Mouse (Mus musculus) adrenal gland, postnatal 14 days (tissue): Measurements from ENCODE around the gene Nans. TPM values are rescaled to one million over a fixed set of nuclear protein-coding genes. Genes with fewer than 3 reads are reported as not detected.

Source experiments
- DNase-seq: peaks from one replicate; pipeline ENCODE4 v3.0.0; 2021; ENCODE audit warnings: mixed read lengths
- long read RNA-seq, 2 experiments: library from polyadenylated mRNA; stranded (forward); transcript quantifications; one replicate each; pipeline ENCODE4 v2.0.0; 2021
- total RNA-seq: library from RNA; stranded (reverse); gene quantifications from 2 replicates; pipeline ENCODE4 v1.2.3, GENCODE M21; 2021

Nans gene
- total RNA-seq = 31.5 and 43.4 TPM in 2 replicates
- long read RNA-seq, experiment 1, transcript Nans-201 (6 exons, 2,179 nt) = major isoform, 45 of 52 reads
- long read RNA-seq, experiment 1, partial matches to known transcripts = 3 of 52 reads
- long read RNA-seq, experiment 1, other reads (novel, unspliced or antisense) = 4 of 52 reads
- long read RNA-seq, experiment 2, transcript Nans-201 (6 exons, 2,179 nt) = major isoform, 36 of 48 reads
- long read RNA-seq, experiment 2, partial matches to known transcripts = 5 of 48 reads
- long read RNA-seq, experiment 2, other reads (novel, unspliced or antisense) = 7 of 48 reads

DNA sequence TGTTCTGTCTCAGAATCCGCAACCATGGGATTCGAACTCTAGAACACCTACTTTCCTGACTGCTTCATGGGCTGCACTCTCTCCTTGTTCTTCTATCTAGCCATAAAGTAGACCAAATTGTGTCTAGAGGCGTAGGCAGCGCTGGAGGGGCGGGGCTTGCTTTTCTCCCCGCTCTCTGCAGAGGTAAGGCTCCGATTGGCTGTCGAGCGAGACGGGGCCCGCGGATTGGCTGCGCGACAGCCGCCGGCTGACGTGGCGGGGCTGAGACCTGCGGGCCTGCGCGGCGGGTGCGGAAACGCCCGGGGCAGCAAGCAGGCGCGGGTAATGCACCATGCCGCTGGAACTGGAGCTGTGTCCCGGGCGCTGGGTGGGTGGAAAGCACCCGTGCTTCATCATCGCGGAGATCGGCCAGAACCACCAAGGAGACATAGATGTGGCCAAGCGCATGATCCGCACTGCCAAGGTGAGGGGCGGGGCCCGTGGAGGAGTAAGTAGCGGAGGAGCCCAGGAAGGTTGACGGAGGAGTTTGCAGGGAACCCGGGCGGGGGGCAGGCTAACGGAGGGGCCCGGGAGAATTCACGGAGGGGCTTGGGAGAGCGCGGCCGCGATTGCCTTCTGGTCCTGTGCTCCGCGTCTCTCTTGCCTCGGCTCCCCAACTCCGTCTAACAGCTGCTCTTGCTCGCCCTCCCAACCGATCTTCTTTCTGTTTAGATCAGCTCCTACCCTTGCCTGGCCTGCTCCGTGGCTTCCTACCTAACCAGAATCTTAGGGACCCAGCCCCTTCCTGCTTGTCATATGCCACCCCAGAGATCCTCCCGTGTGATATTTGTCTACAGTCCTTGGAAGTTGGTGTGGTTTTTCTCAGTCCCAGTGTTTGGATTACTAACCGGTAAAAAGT lies at the start of gene Nans:
Gene Nans (plus strand): TSS at position 221 of the 898 bp plus-strand sequence.
- DNase-seq = peak; percentile 98

GRCm38 (mm10) chr4:46442501-46442900 lies 46.5 kb upstream of the Nans start:
- no peak for DNase-seq

GRCm38 (mm10) chr4:46445237-46445945 lies 43.7 kb upstream of the Nans start:
- DNase-seq = no peak

DNA sequence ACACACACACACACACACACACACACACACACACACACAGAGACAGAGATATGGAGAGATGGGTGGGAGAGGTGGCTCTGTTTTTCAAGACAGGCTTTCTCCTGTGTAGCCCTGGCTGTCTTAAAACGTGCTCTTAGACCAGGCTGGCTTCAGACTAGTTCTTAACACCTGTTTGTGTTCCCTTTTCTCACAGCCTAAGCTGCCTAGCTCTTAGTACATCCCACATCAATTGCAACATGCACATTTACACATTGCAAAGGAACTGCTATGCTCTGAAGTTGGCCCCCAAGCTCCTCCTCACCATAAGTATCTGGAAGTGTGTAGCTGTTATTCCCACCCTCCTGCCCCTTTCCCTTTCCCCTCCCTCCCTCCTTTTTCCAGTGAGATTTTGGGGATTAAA lies 41.6 kb upstream of the Nans start:
- DNase-seq = no peak

GRCm38 (mm10) chr4:46448886-46449285 lies 40.2 kb upstream of the Nans start:
- DNase-seq = no peak

DNA sequence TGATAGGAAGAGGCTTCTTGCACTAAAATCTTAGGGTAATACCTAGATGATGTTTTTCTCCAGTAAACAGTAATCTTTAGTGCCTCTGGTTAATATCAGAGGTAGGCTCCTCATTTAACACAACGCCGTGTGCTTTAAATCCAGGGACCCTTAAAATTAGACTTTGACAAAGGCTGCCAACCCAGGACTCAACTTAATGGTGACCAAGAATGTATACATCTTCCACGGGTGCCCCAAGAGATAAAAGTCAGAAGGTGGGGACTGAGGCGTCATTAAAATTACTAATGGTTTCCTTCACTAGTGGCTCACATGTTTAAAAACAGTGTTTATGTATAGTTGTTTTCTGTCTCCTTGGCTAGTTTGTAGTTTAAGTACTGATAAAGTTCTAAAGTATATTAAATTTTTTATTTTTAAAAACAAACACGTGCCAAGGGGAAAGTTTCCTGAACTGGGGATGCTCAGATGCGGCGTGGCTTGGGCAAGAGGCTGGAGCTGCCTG lies 39.0 kb upstream of the Nans start:
- DNase-seq = no peak

DNA sequence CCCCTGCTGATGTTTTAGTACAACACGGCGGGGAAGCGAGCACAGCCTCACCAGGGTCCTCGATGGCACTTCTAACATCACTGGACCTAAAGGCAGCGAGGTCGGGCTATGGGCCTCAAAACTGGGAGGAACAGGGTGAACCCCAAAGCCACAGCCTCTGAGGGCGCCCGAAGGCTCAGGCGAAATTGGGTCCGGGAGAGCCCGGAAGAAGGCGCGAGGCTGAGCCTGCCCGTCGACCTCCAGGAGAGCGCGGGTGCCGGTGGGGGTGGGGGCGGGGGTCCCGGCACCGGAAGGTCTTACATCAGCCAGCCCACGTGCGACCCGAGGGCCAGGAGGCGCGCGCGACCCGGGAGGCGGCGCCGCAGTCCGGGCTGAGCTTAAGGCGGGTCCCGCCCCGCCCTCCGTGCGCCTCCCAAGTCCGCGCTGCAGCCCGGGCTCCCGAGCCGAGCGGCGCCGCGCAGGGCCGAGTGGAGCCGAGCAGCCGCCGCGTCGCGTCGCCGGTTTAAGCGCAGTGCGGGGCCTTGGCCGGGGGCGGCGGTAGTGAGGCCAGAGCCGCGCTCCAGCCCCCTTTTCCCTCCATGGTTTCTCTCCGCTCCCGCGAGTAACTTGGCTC lies 38.4 kb upstream of the Nans start, which contains the start of gene Anp32b:
Gene Anp32b (plus strand): TSS at position 384 of the 613 bp plus-strand sequence.
- DNase-seq = peak; percentile 97

- DNase-seq = peak; percentile 82
Observed at GRCm38 (mm10) chr4:46451240-46451757, 37.7 kb upstream of the Nans start.

GRCm38 (mm10) chr4:46451758-46452480 lies 37.1 kb upstream of the Nans start:
- peak; percentile 90 for DNase-seq

GRCm38 (mm10) chr4:46452481-46452850 lies 36.6 kb upstream of the Nans start:
- DNase-seq = peak; percentile 81

DNA sequence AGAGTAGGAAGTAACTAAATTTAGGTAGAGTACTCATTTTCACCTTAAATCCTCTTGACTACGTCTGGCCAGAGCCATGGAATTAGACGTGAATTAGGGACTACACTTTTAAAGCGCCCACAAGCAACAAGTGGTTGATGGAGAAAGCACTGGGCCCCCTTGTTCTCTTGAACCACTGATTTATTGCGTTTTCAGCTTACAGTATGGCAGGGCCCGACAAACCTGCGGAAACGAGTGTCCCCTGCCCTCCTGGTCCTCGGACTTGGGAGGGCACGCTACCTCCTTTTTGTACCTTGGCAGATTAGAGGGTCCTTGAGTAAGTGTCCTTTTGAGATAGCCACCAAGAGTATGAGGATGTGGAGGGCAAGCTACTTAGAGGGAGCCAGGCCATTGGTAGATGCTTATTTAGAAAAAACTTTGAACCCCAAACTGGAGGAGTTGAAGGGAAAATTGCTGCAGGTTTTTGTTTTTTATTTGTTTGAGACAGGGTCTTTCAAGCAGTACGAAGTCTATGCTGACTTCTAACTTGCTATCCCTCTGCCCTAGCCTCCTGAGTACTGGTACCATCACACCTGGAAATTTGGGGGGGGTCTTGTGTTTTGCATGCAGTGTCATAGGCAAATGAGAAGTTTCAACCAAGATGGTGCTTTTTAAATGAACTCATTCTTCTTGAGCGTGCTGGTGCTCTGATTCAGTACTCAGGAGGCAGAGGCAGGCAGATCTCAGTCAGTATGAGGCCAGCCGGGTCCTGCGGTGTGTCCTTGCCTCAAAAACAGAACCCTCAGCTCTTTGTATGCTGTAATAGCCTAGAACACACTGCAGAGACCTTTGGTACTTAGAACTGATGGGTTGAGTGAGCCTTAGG lies 36.0 kb upstream of the Nans start:
- no peak for DNase-seq

GRCm38 (mm10) chr4:46454097-46454864 lies 34.8 kb upstream of the Nans start:
- no peak for DNase-seq

DNA sequence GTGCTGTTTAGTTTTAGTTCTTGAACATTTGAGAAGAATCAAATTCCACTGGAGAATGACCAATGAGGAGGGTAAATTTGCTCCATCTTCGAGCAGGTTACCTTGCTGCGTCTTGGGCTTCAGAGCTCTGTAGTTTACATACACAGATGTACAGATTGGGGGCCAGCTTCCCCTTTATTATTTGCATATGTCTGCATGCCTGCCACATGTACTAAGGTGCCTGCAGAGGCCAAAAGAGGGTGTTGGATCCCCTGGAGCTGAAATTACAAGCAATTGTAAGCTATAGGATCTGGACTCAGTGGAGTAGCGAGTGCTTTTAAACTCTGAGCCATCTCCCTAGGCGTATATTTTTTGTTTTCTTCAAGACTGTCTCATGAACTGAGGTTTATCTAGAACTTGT lies 32.3 kb upstream of the Nans start:
- no peak for DNase-seq

- no peak for DNase-seq
Observed at GRCm38 (mm10) chr4:46457186-46457585, 31.9 kb upstream of the Nans start.

- DNase-seq = no peak
Observed at GRCm38 (mm10) chr4:46458411-46458810, 30.6 kb upstream of the Nans start.

- DNase-seq = peak; percentile 62
Observed at GRCm38 (mm10) chr4:46463130-46463830, 25.8 kb upstream of the Nans start.

DNA sequence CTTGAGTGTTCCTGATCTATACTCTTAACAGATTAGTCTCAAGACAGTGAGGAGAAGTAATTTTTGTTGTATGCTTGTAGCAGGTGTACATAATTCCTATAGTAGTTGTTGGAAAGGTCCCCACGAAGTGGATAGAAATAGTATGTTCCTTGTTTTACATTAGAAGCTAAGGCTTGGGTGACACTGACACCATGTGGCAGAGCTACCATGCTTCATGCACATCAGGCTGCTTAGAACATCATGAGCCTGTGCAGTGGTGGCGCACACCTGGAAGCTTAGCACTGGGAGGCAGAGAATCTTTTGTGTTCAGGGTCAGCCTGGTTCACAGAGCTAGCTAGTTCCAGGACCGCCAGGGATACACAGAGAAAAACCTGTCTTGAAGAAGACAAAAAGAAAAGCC lies 23.3 kb upstream of the Nans start:
- DNase-seq = no peak

DNA sequence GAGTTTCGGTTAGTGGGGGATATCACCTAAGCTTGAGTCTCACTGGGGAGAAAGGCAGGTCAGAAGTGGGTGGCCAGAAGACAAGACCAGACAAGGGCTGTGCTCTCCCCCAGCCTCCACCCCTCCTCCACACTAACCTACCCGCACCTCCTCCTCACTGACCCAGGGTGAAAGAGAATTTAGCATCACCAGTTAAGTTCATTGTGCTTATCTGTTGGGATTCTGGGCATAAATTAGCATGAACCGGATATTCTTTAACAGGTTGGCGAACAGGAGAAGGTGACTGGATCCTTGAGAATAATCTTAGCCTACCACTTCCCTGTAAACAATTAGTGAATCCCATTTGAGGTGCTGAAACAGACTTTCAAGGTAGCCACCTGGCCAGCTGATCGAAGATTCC lies 13.9 kb upstream of the Nans start:
- DNase-seq = no peak

GRCm38 (mm10) chr4:46479081-46479480 lies 10.0 kb upstream of the Nans start:
- DNase-seq = no peak
